Mouse (Mus musculus) lung, embryonic 14.5 days (tissue): ENCODE measurements at regions not wholly inside any gene's neighbourhood (a gene's known extent, or its start where the extent isn't known, plus 50 kb on each side); places are given as distances from the start of the nearest gene placed in this dataset.
A peak's percentile ranks its signal among the peaks of the same experiment; 100 is the strongest.

ENCODE experiments used
- ATAC-seq: fragments of 200-750 bp; cut with Nextera tagmentation; 2 replicates; pipeline ENCODE4 v1.8.0; 2017; ENCODE audit warnings: mild to moderate bottlenecking, moderate TSS enrichment, moderate library complexity; ENCODE audit not compliant: insufficient read depth
- DNase-seq: peaks from one replicate; pipeline ENCODE4 v3.0.0-alpha.2; 2015
- H3K27ac ChIP-seq: fragments of 300-500 bp; sonication (generic); 2 replicates; pipeline ENCODE4 v1.5.1; 2014; ENCODE audit warnings: low read depth, mild to moderate bottlenecking, moderate library complexity
- H3K27me3 ChIP-seq: fragments of 300-500 bp; sonication (generic); 2 replicates; pipeline ENCODE4 v1.6.1; 2014; ENCODE audit warnings: low read length, control low read depth; ENCODE audit not compliant: insufficient read depth
- H3K36me3 ChIP-seq: fragments of 300-500 bp; sonication (generic); 2 replicates; pipeline ENCODE4 v1.6.1; 2014; ENCODE audit warnings: control low read depth; ENCODE audit not compliant: insufficient read depth
- H3K4me1 ChIP-seq: fragments of 300-500 bp; sonication (generic); 2 replicates; pipeline ENCODE4 v1.6.1; 2014; ENCODE audit warnings: antibody characterized with exemption, control low read depth; ENCODE audit not compliant: insufficient read depth
- H3K4me2 ChIP-seq: fragments of 300-500 bp; sonication (generic); 2 replicates; pipeline ENCODE4 v1.6.1; 2014; ENCODE audit warnings: mild to moderate bottlenecking
- H3K4me3 ChIP-seq: fragments of 300-500 bp; sonication (generic); 2 replicates; pipeline ENCODE4 v1.5.1; 2014; ENCODE audit warnings: low read depth, low read length
- H3K9ac ChIP-seq: fragments of 300-500 bp; sonication (generic); 2 replicates; pipeline ENCODE4 v1.6.1; 2014
- H3K9me3 ChIP-seq: fragments of 300-500 bp; sonication (generic); 2 replicates; pipeline ENCODE4 v1.6.1; 2016; ENCODE audit warnings: low read depth, low read length, control low read depth
- CTCF ChIP-seq: IDR thresholded peaks from 2 replicates; pipeline ENCODE4 v1.5.1; 2016; ENCODE audit warnings: antibody characterized with exemption, low read depth
- WGBS: fragments of 180-500 bp; shearing (Covaris S2); extraction: QIAGEN DNeasy Blood & Tissue Kit; methylation state at CpG from one replicate; pipeline ENCODE4 v1.1.7; 2014; 5-methylcytosine and 5-hydroxymethylcytosine counted together

GRCm38 (mm10) chr19:52321626-52322025 lies 57.5 kb downstream of the Ins1 start:
- no peaks in the 10 kb centered on the region for H3K27me3 ChIP-seq
- 44% methylated on average over 2 of the region's 2 CpGs for WGBS
- ATAC-seq (no peak), DNase-seq (no peak)
- H3K9ac ChIP-seq = no peak overlapping the region
- H3K36me3 ChIP-seq = no peaks in the 10 kb centered on the region
- no peak overlapping the region for H3K27ac ChIP-seq
- no peak overlapping the region for H3K4me3 ChIP-seq
- no peak for TF ChIP-seq CTCF
- no peaks in the 10 kb centered on the region for H3K9me3 ChIP-seq
- no peaks in the 10 kb centered on the region for H3K4me1 ChIP-seq
- H3K4me2 ChIP-seq = no peak overlapping the region

GRCm38 (mm10) chr19:52331398-52331797 lies 67.3 kb downstream of the Ins1 start:
- ATAC-seq (no peak), DNase-seq (no peak)
- Histone ChIP-seq H3K27me3 (no peaks in the 10 kb centered on the region), H3K9ac (no peak overlapping the region), H3K4me3 (no peak overlapping the region), H3K4me2 (no peak overlapping the region), H3K4me1 (no peaks in the 10 kb centered on the region), H3K27ac (no peak overlapping the region), H3K9me3 (no peaks in the 10 kb centered on the region), H3K36me3 (no peaks in the 10 kb centered on the region)
- 79% methylated on average over 1 of the region's 1 CpGs for WGBS
- no peak for TF ChIP-seq CTCF

- Histone ChIP-seq H3K4me3 (no peak overlapping the region), H3K27ac (no peak overlapping the region), H3K9me3 (no peaks in the 10 kb centered on the region), H3K4me1 (no peaks in the 10 kb centered on the region), H3K4me2 (no peak overlapping the region), H3K27me3 (no peaks in the 10 kb centered on the region), H3K9ac (no peak overlapping the region), H3K36me3 (no peaks in the 10 kb centered on the region)
- ATAC-seq (no peak), DNase-seq (no peak)
- 67% methylated on average over 2 of the region's 2 CpGs for WGBS
- TF ChIP-seq CTCF = no peak
Observed at GRCm38 (mm10) chr19:52355175-52355574, 91.1 kb downstream of the Ins1 start.

- no peak for DNase-seq
- no peaks in the 10 kb centered on the region for H3K9me3 ChIP-seq
- WGBS = 85% methylated on average over 4 of the region's 4 CpGs
- no peak overlapping the region for H3K27ac ChIP-seq
- no peak overlapping the region for H3K9ac ChIP-seq
- TF ChIP-seq CTCF = no peak
- H3K27me3 ChIP-seq = no peaks in the 10 kb centered on the region
- no peak for ATAC-seq
- no peaks in the 10 kb centered on the region for H3K36me3 ChIP-seq
- H3K4me2 ChIP-seq = no peak overlapping the region
- H3K4me1 ChIP-seq = no peaks in the 10 kb centered on the region
- H3K4me3 ChIP-seq = no peak overlapping the region
Observed at GRCm38 (mm10) chr19:52374892-52375578, 110.9 kb downstream of the Ins1 start.

GRCm38 (mm10) chr19:52406653-52407052 lies 142.6 kb downstream of the Ins1 start:
- 88% methylated on average over 1 of the region's 1 CpGs for WGBS
- ATAC-seq (no peak), DNase-seq (no peak)
- no peak overlapping the region for H3K27ac ChIP-seq
- H3K27me3 ChIP-seq = no peaks in the 10 kb centered on the region
- H3K36me3 ChIP-seq = no peaks in the 10 kb centered on the region
- no peak overlapping the region for H3K9ac ChIP-seq
- TF ChIP-seq CTCF = no peak
- no peaks in the 10 kb centered on the region for H3K4me1 ChIP-seq
- no peak overlapping the region for H3K4me3 ChIP-seq
- H3K4me2 ChIP-seq = no peak overlapping the region
- H3K9me3 ChIP-seq = no peaks in the 10 kb centered on the region

GRCm38 (mm10) chr19:52428768-52429167 lies 164.7 kb downstream of the Ins1 start:
- no peaks in the 10 kb centered on the region for H3K9me3 ChIP-seq
- no peaks in the 10 kb centered on the region for H3K4me1 ChIP-seq
- H3K27ac ChIP-seq = no peak overlapping the region
- no peak overlapping the region for H3K4me3 ChIP-seq
- WGBS = 18% methylated on average over 2 of the region's 2 CpGs
- H3K4me2 ChIP-seq = no peak overlapping the region
- TF ChIP-seq CTCF = no peak
- H3K27me3 ChIP-seq = no peaks in the 10 kb centered on the region
- DNase-seq = no peak
- ATAC-seq = no peak
- H3K36me3 ChIP-seq = no peaks in the 10 kb centered on the region
- no peak overlapping the region for H3K9ac ChIP-seq

- Histone ChIP-seq H3K9me3 (no peaks in the 10 kb centered on the region), H3K27me3 (no peaks in the 10 kb centered on the region), H3K4me1 (no peaks in the 10 kb centered on the region), H3K9ac (no peak overlapping the region), H3K36me3 (no peaks in the 10 kb centered on the region), H3K27ac (no peak overlapping the region), H3K4me3 (no peak overlapping the region), H3K4me2 (no peak overlapping the region)
- DNase-seq = peak; percentile 60
- 35% methylated on average over 4 of the region's 4 CpGs for WGBS
- peak; percentile 58; the same call in 1 of the 2 replicates for ATAC-seq
- no peak for TF ChIP-seq CTCF
Observed at GRCm38 (mm10) chr19:52442523-52442922, 178.4 kb downstream of the Ins1 start.

GRCm38 (mm10) chr19:52448931-52449330 lies 184.8 kb downstream of the Ins1 start:
- Histone ChIP-seq H3K9me3 (no peaks in the 10 kb centered on the region), H3K27me3 (no peaks in the 10 kb centered on the region), H3K4me1 (no peaks in the 10 kb centered on the region), H3K9ac (no peak overlapping the region), H3K4me3 (no peak overlapping the region), H3K4me2 (no peak overlapping the region), H3K36me3 (no peaks in the 10 kb centered on the region), H3K27ac (no peak overlapping the region)
- ATAC-seq (no peak), DNase-seq (no peak)
- TF ChIP-seq CTCF = no peak
- WGBS = 92% methylated on average over 4 of the region's 4 CpGs
